In genomic region chr4:62525489-62525811, GRCm38 (mm10) we compare ENCODE assay signal across 7 mouse cellular contexts. TPM values are rescaled to one million over a fixed set of nuclear protein-coding genes. Genes with fewer than 3 reads are reported as not detected.
A peak's percentile ranks its signal among the peaks of the same experiment; 100 is the strongest.
DNase-seq lines count a peak whose midpoint lies in the region; ATAC-seq and TF ChIP-seq lines count a peak whose summit lies in the region.

No protein-coding gene starts in this region.

- peaks cover 5% of the 10 kb centered on the region for H3K27me3 ChIP-seq in megakaryocyte, embryonic 14.5 days (replicated peaks)
- no peaks in the 10 kb centered on the region; the same call in 1 of the 2 replicates for H3K27me3 ChIP-seq in forebrain, embryonic 13.5 days
- no peaks in the 10 kb centered on the region for H3K27me3 ChIP-seq in liver, embryonic 11.5 days (replicated peaks; ENCODE audit: control insufficient read depth, insufficient read depth, low read length)
- H3K27me3 ChIP-seq in stomach, postnatal 0 days (ENCODE audit: control insufficient read depth, insufficient read depth, low read length), result no peaks in the 10 kb centered on the region

- ATAC-seq in megakaryocyte, adult 5-6 weeks (ENCODE audit: poor library complexity, severe bottlenecking), result no peak
- no peak for ATAC-seq in forebrain, embryonic 13.5 days
- no peak for ATAC-seq in liver, embryonic 11.5 days (replicated peaks; ENCODE audit: low FRiP score)
- no peak for ATAC-seq in stomach, postnatal 0 days (ENCODE audit: low FRiP score, low TSS enrichment)
- no peak for ATAC-seq in activated CD4-positive, CD25-positive, alpha-beta regulatory T cell, adult 4 months

- no peak for TF ChIP-seq EP300 in stomach, postnatal 0 days (optimal IDR thresholded peaks at IDR 0.05)

- peak overlapping the region; percentile 48 for H3K4me2 ChIP-seq in forebrain, embryonic 13.5 days
- H3K4me2 ChIP-seq in liver, embryonic 11.5 days, result peak overlapping the region; percentile 76
- peak overlapping the region; percentile 47 for H3K4me2 ChIP-seq in stomach, postnatal 0 days (replicated peaks; ENCODE audit: low read depth)

- H3K9me3 ChIP-seq in megakaryocyte, embryonic 14.5 days, result no peaks in the 10 kb centered on the region
- H3K9me3 ChIP-seq in forebrain, embryonic 13.5 days (replicated peaks), result no peaks in the 10 kb centered on the region
- no peaks in the 10 kb centered on the region for H3K9me3 ChIP-seq in liver, embryonic 11.5 days (ENCODE audit: control insufficient read depth, low read length)
- no peaks in the 10 kb centered on the region for H3K9me3 ChIP-seq in stomach, postnatal 0 days (ENCODE audit: control insufficient read depth, low read length)

- peak overlapping the region; percentile 83; the same call in 1 of the 2 replicates for H3K9ac ChIP-seq in forebrain, embryonic 13.5 days
- H3K9ac ChIP-seq in liver, embryonic 11.5 days (ENCODE audit: low read depth, low read length), result no peak overlapping the region
- no peak overlapping the region for H3K9ac ChIP-seq in stomach, postnatal 0 days (ENCODE audit: low read length)

- H3K4me3 ChIP-seq in megakaryocyte, embryonic 14.5 days (replicated peaks), result peak overlapping the region; percentile 96
- H3K4me3 ChIP-seq in forebrain, embryonic 13.5 days, result peak overlapping the region; percentile 61
- peak overlapping the region; percentile 82 for H3K4me3 ChIP-seq in liver, embryonic 11.5 days (ENCODE audit: low read depth, low read length)
- H3K4me3 ChIP-seq in stomach, postnatal 0 days (ENCODE audit: low read depth, low read length), result peak overlapping the region; percentile 72

- no peak for TF ChIP-seq CTCF in stomach, postnatal 0 days (IDR thresholded peaks at IDR 0.05; ENCODE audit: low read depth)

- H3K4me1 ChIP-seq in megakaryocyte, embryonic 14.5 days, result peaks cover 48% of the 10 kb centered on the region
- peaks cover 13% of the 10 kb centered on the region for H3K4me1 ChIP-seq in forebrain, embryonic 13.5 days
- peaks cover 6% of the 10 kb centered on the region for H3K4me1 ChIP-seq in liver, embryonic 11.5 days (replicated peaks; ENCODE audit: control insufficient read depth, insufficient read depth, low read length)
- peaks cover 2% of the 10 kb centered on the region; the same call in 1 of the 2 replicates for H3K4me1 ChIP-seq in stomach, postnatal 0 days (replicated peaks; ENCODE audit: control insufficient read depth, insufficient read depth)

- no peak for DNase-seq in liver, embryonic 11.5 days (ENCODE audit: low spot score)
- no peak for DNase-seq in stomach, postnatal 0 days (ENCODE audit: low spot score)
- DNase-seq in ovary, postnatal 10 days (ENCODE audit: low spot score), result no peak

- H3K36me3 ChIP-seq in megakaryocyte, embryonic 14.5 days (replicated peaks; ENCODE audit: low read length), result peaks cover 15% of the 10 kb centered on the region
- peaks cover 12% of the 10 kb centered on the region; the same call in 1 of the 2 replicates for H3K36me3 ChIP-seq in forebrain, embryonic 13.5 days (ENCODE audit: poor library complexity, severe bottlenecking)
- peaks cover 11% of the 10 kb centered on the region for H3K36me3 ChIP-seq in liver, embryonic 11.5 days (ENCODE audit: control insufficient read depth, insufficient read depth, low read length)
- peaks cover 3% of the 10 kb centered on the region; the same call in 1 of the 2 replicates for H3K36me3 ChIP-seq in stomach, postnatal 0 days (ENCODE audit: control insufficient read depth, insufficient read depth, low read length)

- no peak overlapping the region for H3K27ac ChIP-seq in forebrain, embryonic 13.5 days
- no peak overlapping the region; the same call in 1 of the 2 replicates for H3K27ac ChIP-seq in liver, embryonic 11.5 days (ENCODE audit: low read depth, low read length)
- no peak overlapping the region for H3K27ac ChIP-seq in stomach, postnatal 0 days (replicated peaks)

- WGBS in forebrain, embryonic 13.5 days, result 1% methylated on average over 10 of the region's 10 CpGs
- WGBS in liver, embryonic 11.5 days, result 2% methylated on average over 10 of the region's 10 CpGs
- WGBS in stomach, postnatal 0 days, result 2% methylated on average over 10 of the region's 10 CpGs

RNA-seq across cellular contexts. Expression of gene 4933430I17Rik, which starts 0.3 kb away (rescaled TPM):
- polyA plus RNA-seq in megakaryocyte, embryonic 14.5 days (2012; ENCODE audit: insufficient read depth, low replicate concordance), result not detected in 2 replicates
- total RNA-seq in megakaryocyte, adult 5-6 weeks (2015), result 0.31 TPM in 1 of 2 replicates, not detected in the other
- total RNA-seq in megakaryocyte, adult 5-6 weeks (2017), result 0.26 TPM in 1 of 2 replicates, not detected in the other
- polyA plus RNA-seq in forebrain, embryonic 13.5 days (2015; fragmentation: Nextera tagmentation; extraction: Ambion mirVana), result 0.80 and 1.1 TPM in 2 replicates
- 0.36 and 0.49 TPM in 2 replicates for polyA plus RNA-seq in liver, embryonic 11.5 days (2014; fragmentation: Nextera tagmentation; extraction: Ambion mirVana)
- polyA plus RNA-seq in stomach, postnatal 0 days (2015; fragmentation: Nextera tagmentation; extraction: Ambion mirVana), result 0.18 and 0.35 TPM in 2 replicates
- under 1 TPM; 0.25 to 0.62 TPM for polyA plus RNA-seq in activated CD4-positive, CD25-positive, alpha-beta regulatory T cell, adult 4 months (2017; shearing (Covaris generic))

RNA-seq across cellular contexts. Expression of gene Pole3, which starts 0.6 kb away (rescaled TPM):
- polyA plus RNA-seq in megakaryocyte, embryonic 14.5 days (2012; ENCODE audit: insufficient read depth, low replicate concordance), result 4.7 and 21.6 TPM in 2 replicates
- total RNA-seq in megakaryocyte, adult 5-6 weeks (2015), result 22.8 and 22.9 TPM in 2 replicates
- 28.6 and 38.4 TPM in 2 replicates for total RNA-seq in megakaryocyte, adult 5-6 weeks (2017)
- polyA plus RNA-seq in forebrain, embryonic 13.5 days (2015; fragmentation: Nextera tagmentation; extraction: Ambion mirVana), result 112 and 113 TPM in 2 replicates
- 102 and 106 TPM in 2 replicates for polyA plus RNA-seq in liver, embryonic 11.5 days (2014; fragmentation: Nextera tagmentation; extraction: Ambion mirVana)
- polyA plus RNA-seq in stomach, postnatal 0 days (2015; fragmentation: Nextera tagmentation; extraction: Ambion mirVana), result 52.4 and 55.5 TPM in 2 replicates
- 10 to 100 TPM; 31.6 to 33.3 TPM for polyA plus RNA-seq in activated CD4-positive, CD25-positive, alpha-beta regulatory T cell, adult 4 months (2017; shearing (Covaris generic))

RNA-seq across cellular contexts. Expression of gene Alad, which starts 5.7 kb away (rescaled TPM):
- polyA plus RNA-seq in megakaryocyte, embryonic 14.5 days (2012; ENCODE audit: insufficient read depth, low replicate concordance), result 28.3 and 75.7 TPM in 2 replicates
- 12.5 and 16.9 TPM in 2 replicates for total RNA-seq in megakaryocyte, adult 5-6 weeks (2015)
- total RNA-seq in megakaryocyte, adult 5-6 weeks (2017), result 5.1 and 9.2 TPM in 2 replicates
- 65.4 and 69.8 TPM in 2 replicates for polyA plus RNA-seq in forebrain, embryonic 13.5 days (2015; fragmentation: Nextera tagmentation; extraction: Ambion mirVana)
- polyA plus RNA-seq in liver, embryonic 11.5 days (2014; fragmentation: Nextera tagmentation; extraction: Ambion mirVana), result 468 and 489 TPM in 2 replicates
- polyA plus RNA-seq in stomach, postnatal 0 days (2015; fragmentation: Nextera tagmentation; extraction: Ambion mirVana), result 161 and 178 TPM in 2 replicates
- polyA plus RNA-seq in activated CD4-positive, CD25-positive, alpha-beta regulatory T cell, adult 4 months (2017; shearing (Covaris generic)), result 10 to 100 TPM; 68.8 to 82.3 TPM

RNA-seq across cellular contexts. Expression of gene Hdhd3, which starts 22.2 kb away (rescaled TPM):
- 1.5 TPM in 1 of 2 replicates, not detected in the other for polyA plus RNA-seq in megakaryocyte, embryonic 14.5 days (2012; ENCODE audit: insufficient read depth, low replicate concordance)
- 0.14 TPM in 1 of 2 replicates, not detected in the other for total RNA-seq in megakaryocyte, adult 5-6 weeks (2015)
- total RNA-seq in megakaryocyte, adult 5-6 weeks (2017), result not detected in 2 replicates
- 10.5 and 11.2 TPM in 2 replicates for polyA plus RNA-seq in forebrain, embryonic 13.5 days (2015; fragmentation: Nextera tagmentation; extraction: Ambion mirVana)
- polyA plus RNA-seq in liver, embryonic 11.5 days (2014; fragmentation: Nextera tagmentation; extraction: Ambion mirVana), result 10.1 and 10.9 TPM in 2 replicates
- polyA plus RNA-seq in stomach, postnatal 0 days (2015; fragmentation: Nextera tagmentation; extraction: Ambion mirVana), result 23.5 and 26.0 TPM in 2 replicates
- 1 to 10 TPM; 1.1 to 2.4 TPM for polyA plus RNA-seq in activated CD4-positive, CD25-positive, alpha-beta regulatory T cell, adult 4 months (2017; shearing (Covaris generic))

RNA-seq across cellular contexts. Expression of gene Rgs3, which starts 34.2 kb away (rescaled TPM):
- 6.4 and 10.5 TPM in 2 replicates for polyA plus RNA-seq in megakaryocyte, embryonic 14.5 days (2012; ENCODE audit: insufficient read depth, low replicate concordance)
- 45.0 and 51.3 TPM in 2 replicates for total RNA-seq in megakaryocyte, adult 5-6 weeks (2015)
- total RNA-seq in megakaryocyte, adult 5-6 weeks (2017), result 46.1 and 69.8 TPM in 2 replicates
- polyA plus RNA-seq in forebrain, embryonic 13.5 days (2015; fragmentation: Nextera tagmentation; extraction: Ambion mirVana), result 49.0 and 56.6 TPM in 2 replicates
- 9.7 and 12.3 TPM in 2 replicates for polyA plus RNA-seq in liver, embryonic 11.5 days (2014; fragmentation: Nextera tagmentation; extraction: Ambion mirVana)
- polyA plus RNA-seq in stomach, postnatal 0 days (2015; fragmentation: Nextera tagmentation; extraction: Ambion mirVana), result 26.4 and 30.0 TPM in 2 replicates
- 10 to 100 TPM; 45.2 to 51.1 TPM for polyA plus RNA-seq in activated CD4-positive, CD25-positive, alpha-beta regulatory T cell, adult 4 months (2017; shearing (Covaris generic))
